Mouse (Mus musculus): ENCODE results near the gene E2f7. TPM values are rescaled to one million over a fixed set of nuclear protein-coding genes. Genes with fewer than 3 reads are reported as not detected.
A peak's percentile ranks its signal among the peaks of the same experiment; 100 is the strongest.

The E2f7 gene
- total and polyA plus RNA-seq, 3 experiments = 4.2 to 26.4 (median 16.2) TPM

GRCm38 (mm10) chr10:110789683-110790082 is 44.4 kb downstream of the E2f7 start:
- H3K79me2 ChIP-seq (ENCODE audit: control insufficient read depth, insufficient read depth, low read length, poor library complexity) = no peaks in the 10 kb centered on the region
- no peak overlapping the region for H3K27ac ChIP-seq (ENCODE audit: control insufficient read depth, low read depth, low read length)
- no peak for DNase-seq (ENCODE audit: low read depth, low spot score)
- no peaks in the 10 kb centered on the region for H3K27me3 ChIP-seq (ENCODE audit: control insufficient read depth in 1 of 2, insufficient read depth in 2 of 2, low read length in 2 of 2)
- no peak overlapping the region for H3K9ac ChIP-seq (ENCODE audit: control insufficient read depth, low read depth, low read length, poor library complexity, severe bottlenecking)
- peaks cover 0 to 2% of the 10 kb centered on the region in 2 experiments; a peak in 2 of 4 replicates for H3K36me3 ChIP-seq (ENCODE audit: control insufficient read depth in 1 of 2, insufficient read depth in 2 of 2, low read length in 2 of 2)
- H3K4me1 ChIP-seq (ENCODE audit: control insufficient read depth in 1 of 2, insufficient read depth in 2 of 2, low read length in 2 of 2) = peaks cover 0 to 7% of the 10 kb centered on the region in 2 experiments; a peak in 1 of 4 replicates
- H3K4me3 ChIP-seq (ENCODE audit: control insufficient read depth in 1 of 2, insufficient read depth in 1 of 2, low read depth in 2 of 2, low read length in 2 of 2) = no peak overlapping the region
- TF ChIP-seq SIN3A (IDR thresholded peaks at IDR 0.05; ENCODE audit: low read length) (no peak), EP300 (IDR thresholded peaks at IDR 0.05; ENCODE audit: low read depth in 1 of 2, low read length in 2 of 2) (no peak), HCFC1 (IDR thresholded peaks at IDR 0.05; ENCODE audit: low read depth, low read length) (no peak), POLR2AphosphoS5 (IDR thresholded peaks at IDR 0.05; ENCODE audit: borderline replicate concordance, low read depth, low read length) (no peak), ZC3H11A (IDR thresholded peaks at IDR 0.05; ENCODE audit: low read depth, low read length) (no peak), GABPA (IDR thresholded peaks at IDR 0.05; ENCODE audit: low read depth, low read length) (no peak), UBTF (IDR thresholded peaks at IDR 0.05; ENCODE audit: borderline replicate concordance, insufficient read depth, low read depth, low read length) (no peak), POLR2A (IDR thresholded peaks at IDR 0.05; ENCODE audit: control insufficient read depth in 1 of 2, insufficient read depth in 1 of 2, low read depth in 1 of 2, low read length in 2 of 2, poor library complexity in 1 of 2) (no peak), MYC (IDR thresholded peaks at IDR 0.05; ENCODE audit: low read depth, low read length) (no peak), GATA1 (IDR thresholded peaks at IDR 0.05; ENCODE audit: low read depth, low read length) (no peak), CHD1 (IDR thresholded peaks at IDR 0.05; ENCODE audit: low read depth, low read length) (no peak), MAZ (IDR thresholded peaks at IDR 0.05; ENCODE audit: low read depth, low read length) (no peak), USF1 (IDR thresholded peaks at IDR 0.05; ENCODE audit: low read depth, low read length) (no peak)
- no peaks in the 10 kb centered on the region for H3K9me3 ChIP-seq (replicated peaks; ENCODE audit: insufficient read depth, low read length)

- Histone ChIP-seq H3K79me2 (ENCODE audit: control insufficient read depth, insufficient read depth, low read length, poor library complexity) (no peaks in the 10 kb centered on the region), H3K9ac (ENCODE audit: control insufficient read depth, low read depth, low read length, poor library complexity, severe bottlenecking) (no peak overlapping the region), H3K27me3 (ENCODE audit: control insufficient read depth in 1 of 2, insufficient read depth in 2 of 2, low read length in 2 of 2) (no peaks in the 10 kb centered on the region), H3K27ac (ENCODE audit: control insufficient read depth, low read depth, low read length) (no peak overlapping the region), H3K4me3 (ENCODE audit: control insufficient read depth in 1 of 2, insufficient read depth in 1 of 2, low read depth in 2 of 2, low read length in 2 of 2) (no peak overlapping the region), H3K9me3 (replicated peaks; ENCODE audit: insufficient read depth, low read length) (no peaks in the 10 kb centered on the region), H3K36me3 (ENCODE audit: control insufficient read depth in 1 of 2, insufficient read depth in 2 of 2, low read length in 2 of 2) (peaks cover 0 to 2% of the 10 kb centered on the region in 2 experiments; a peak in 2 of 4 replicates), H3K4me1 (ENCODE audit: control insufficient read depth in 1 of 2, insufficient read depth in 2 of 2, low read length in 2 of 2) (peaks cover 0 to 7% of the 10 kb centered on the region in 2 experiments; a peak in 1 of 4 replicates)
- peak; percentile 13 for DNase-seq (ENCODE audit: low read depth, low spot score)
- TF ChIP-seq ZKSCAN1 (IDR thresholded peaks at IDR 0.05; ENCODE audit: low read depth, low read length) (no peak), EP300 (IDR thresholded peaks at IDR 0.05; ENCODE audit: low read depth in 1 of 2, low read length in 2 of 2) (0 out of 4 replicates have a peak, but pooled peaks of 1 of the 2 experiments have one; percentile 9), TAL1 (IDR thresholded peaks at IDR 0.05; ENCODE audit: low read length) (peak; percentile 38; the same call in 1 of the 2 replicates)
Observed at GRCm38 (mm10) chr10:110793150-110793787, 48.0 kb downstream of the E2f7 start.
